Mouse (Mus musculus): ENCODE measurements around the gene Gm44503.

GRCm38 (mm10) chr9:73039222-73039945 lies 80.7 kb downstream of the Gm44503 start:
- no peak for TF ChIP-seq CTCF (IDR thresholded peaks at IDR 0.05; ENCODE audit: insufficient read depth, low read length)
- TF ChIP-seq POLR2A (IDR thresholded peaks at IDR 0.05; ENCODE audit: borderline replicate concordance, extremely low read depth, low read depth, low read length) = peak; percentile 75; the same call in 1 of the 2 replicates
